Mouse (Mus musculus) kidney, adult 8-10 months (tissue): ENCODE data around the gene Bhlhe41.
A peak's percentile ranks its signal among the peaks of the same experiment; 100 is the strongest.

Experiments
- DNase-seq, 2 experiments: peaks; one replicate each; pipeline ENCODE4 v3.0.0; 2022

Gene Bhlhe41

GRCm38 (mm10) chr6:145865289-145865885 is at the start of gene Bhlhe41:
Gene Bhlhe41 (minus strand): TSS chr6:145865558.
- peak; percentile 64 to 67 for DNase-seq

GRCm38 (mm10) chr6:145912232-145912631 is 46.9 kb upstream of the Bhlhe41 start:
- no peak for DNase-seq

DNA sequence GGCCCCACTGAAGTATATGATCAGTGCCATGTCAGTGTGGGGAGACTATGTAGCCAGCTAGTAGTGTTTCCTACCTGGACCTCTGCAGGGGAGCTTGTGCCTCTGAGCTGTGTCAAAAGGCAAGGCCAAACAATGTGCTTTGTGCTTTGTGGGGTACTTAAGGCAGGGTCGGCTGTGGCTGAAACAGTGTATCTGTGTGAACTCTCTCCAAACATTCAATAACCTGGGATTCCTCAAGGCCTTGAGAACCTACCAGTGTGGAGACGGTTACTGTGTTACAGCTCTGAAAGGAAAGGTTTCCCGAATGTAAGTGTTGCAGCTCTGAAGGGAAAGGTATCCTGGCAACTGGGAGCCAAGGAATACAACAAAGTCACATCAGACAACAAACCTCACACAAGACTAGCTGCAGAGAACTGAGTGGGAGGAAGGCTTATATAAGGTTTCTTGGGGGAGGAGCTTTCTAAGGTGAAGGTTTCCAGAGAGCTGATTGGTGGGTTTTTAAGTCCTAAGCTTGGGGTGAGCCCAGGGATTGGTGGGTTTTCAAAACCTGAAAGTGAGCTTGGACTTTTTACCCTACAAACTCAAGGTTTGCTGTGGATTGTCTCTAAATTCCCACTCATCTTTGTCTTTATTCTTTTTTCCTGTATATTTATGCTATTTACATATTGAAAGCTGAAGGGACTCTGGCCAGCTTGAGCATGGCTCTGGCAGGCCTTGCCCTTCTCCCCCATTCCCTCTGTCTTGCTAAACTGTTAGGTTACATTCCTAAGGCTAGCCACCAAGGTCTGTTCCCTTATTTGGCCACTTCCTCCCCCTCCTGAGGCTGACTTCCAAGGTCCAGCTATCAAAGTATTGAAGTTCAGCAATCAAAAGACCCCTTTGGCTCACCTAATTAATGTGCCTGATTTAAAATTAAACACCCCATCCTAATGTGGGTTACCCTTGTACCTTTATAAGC is 45.4 kb upstream of the Bhlhe41 start:
- no peak for DNase-seq

- no peak for DNase-seq
Measured at GRCm38 (mm10) chr6:145909943-145910342, 44.6 kb upstream of the Bhlhe41 start.

DNA sequence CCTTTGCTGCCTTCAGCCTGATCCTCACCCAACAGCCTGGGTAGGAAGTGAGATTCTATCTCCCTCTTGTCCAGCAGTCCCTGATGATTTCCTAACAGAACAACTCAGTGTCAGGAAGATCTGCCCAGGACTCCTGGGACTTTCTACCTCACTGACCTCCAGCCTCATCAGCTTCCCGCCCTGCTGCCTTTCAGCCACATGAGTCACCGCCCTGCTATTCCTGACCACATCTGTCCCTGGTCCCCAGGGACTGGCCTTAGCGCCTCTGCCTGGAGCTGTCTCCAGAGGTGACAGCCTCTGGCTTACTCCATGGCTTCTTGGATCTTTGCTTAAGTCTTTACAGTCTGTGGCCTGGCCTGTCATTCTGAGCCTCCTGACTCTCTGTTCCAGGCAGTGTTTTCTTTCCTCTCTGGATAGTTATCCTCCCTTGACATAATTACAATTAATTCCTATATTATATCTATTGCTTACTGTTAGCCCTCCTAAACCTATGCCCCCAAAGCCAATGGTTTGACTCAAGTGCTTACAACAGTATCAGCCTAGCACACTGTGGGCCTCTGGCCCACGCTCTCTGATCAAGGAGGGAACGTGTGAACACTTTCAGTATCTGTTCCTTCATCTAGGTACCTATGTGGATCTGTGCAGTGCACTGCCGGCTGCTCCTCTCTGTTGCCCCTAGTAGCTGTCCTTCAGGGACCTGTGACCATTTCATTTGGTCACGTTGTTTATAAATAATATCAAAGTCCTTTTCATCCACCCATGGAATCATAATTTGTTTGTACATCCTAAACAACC is 40.9 kb upstream of the Bhlhe41 start:
- peak; percentile 19 to 24 for DNase-seq

DNA sequence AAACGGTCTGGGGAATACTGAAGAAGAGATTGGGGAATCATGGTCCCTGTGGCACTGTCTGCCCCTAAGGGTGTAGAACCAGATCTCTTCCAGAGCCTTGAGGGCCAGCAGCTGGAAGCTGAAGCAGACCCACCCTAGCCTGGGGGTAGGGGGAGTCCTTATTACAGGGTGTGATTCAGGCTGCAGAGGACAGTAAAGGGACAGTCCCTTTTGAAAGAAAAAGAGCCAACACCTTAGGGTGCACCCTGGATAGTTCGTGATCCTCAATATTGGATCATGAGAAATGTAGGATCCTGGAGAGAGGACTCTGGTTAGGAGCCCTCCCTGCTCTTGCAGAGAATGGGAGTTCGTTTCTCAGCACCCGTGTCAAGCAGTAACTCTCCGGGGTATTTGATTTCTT is 39.3 kb upstream of the Bhlhe41 start:
- no peak for DNase-seq

DNA sequence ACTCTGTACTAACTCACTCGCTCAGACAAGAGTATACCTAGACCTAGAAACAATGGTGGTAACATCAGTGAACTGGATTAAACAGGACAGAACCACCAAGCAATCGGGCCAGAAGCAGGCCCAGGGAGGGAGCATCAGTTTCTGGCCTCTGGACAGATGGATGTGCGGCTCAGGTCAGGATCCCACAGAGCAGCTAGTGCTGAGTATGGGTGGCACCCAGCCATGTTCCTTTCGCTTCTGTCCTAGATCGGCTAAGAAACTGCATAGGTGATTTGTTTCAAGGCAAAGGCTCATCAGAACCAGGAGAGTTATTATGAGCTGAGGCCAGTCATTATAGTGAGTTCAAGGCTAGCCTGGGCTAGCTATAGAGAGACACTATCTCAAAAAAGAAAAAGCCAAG is 38.8 kb upstream of the Bhlhe41 start:
- no peak for DNase-seq

- no peak for DNase-seq
Measured at GRCm38 (mm10) chr6:145894669-145895342, 29.4 kb upstream of the Bhlhe41 start.

GRCm38 (mm10) chr6:145893366-145894021 is 28.1 kb upstream of the Bhlhe41 start:
- DNase-seq: no peak

- no peak for DNase-seq
Measured at GRCm38 (mm10) chr6:145892381-145893265, 27.3 kb upstream of the Bhlhe41 start.

DNA sequence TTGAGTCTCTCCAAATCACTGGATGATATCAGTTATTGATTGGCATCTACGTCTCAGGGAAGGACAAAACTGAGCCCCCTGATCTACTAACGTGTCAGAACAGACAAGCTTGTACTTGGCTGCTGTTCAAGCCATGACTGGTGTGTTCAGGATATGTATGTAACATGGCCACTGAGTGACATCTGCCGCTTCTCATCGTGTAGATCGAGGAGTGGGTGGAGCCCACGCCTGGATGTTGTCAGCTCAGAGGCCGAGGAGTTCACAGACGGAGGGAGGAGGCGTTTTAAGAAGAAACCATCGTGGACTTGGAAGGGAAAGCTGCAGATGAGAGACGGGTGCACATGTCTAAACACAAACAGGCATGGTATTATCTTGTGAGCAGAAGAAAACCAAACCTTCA is 26.6 kb upstream of the Bhlhe41 start:
- DNase-seq: no peak

- DNase-seq: no peak
Measured at GRCm38 (mm10) chr6:145887719-145888118, 22.4 kb upstream of the Bhlhe41 start.

- no peak for DNase-seq
Measured at GRCm38 (mm10) chr6:145886277-145886676, 20.9 kb upstream of the Bhlhe41 start.

DNA sequence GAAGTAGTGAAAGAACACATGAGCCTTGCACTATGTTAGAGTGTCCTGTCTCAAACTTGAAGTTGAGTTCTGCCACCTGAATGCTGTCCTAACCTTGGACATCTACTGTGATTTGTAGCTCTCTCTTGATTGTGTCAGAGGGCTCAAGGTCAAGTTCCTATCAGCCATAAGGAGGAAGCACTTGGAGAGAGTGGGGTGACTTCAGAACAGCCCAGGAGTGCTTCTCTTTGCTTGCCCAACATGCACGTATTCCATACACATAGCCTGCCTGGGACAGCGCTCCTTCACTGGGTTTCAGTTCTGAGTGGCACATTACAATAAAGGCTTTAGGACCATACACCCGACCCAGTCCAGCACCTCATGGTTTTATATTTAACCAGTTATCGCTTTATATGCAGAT is 19.7 kb upstream of the Bhlhe41 start:
- DNase-seq: no peak

- DNase-seq: no peak
Measured at GRCm38 (mm10) chr6:145883668-145884067, 18.3 kb upstream of the Bhlhe41 start.

- no peak for DNase-seq
Measured at GRCm38 (mm10) chr6:145883010-145883409, 17.7 kb upstream of the Bhlhe41 start.

DNA sequence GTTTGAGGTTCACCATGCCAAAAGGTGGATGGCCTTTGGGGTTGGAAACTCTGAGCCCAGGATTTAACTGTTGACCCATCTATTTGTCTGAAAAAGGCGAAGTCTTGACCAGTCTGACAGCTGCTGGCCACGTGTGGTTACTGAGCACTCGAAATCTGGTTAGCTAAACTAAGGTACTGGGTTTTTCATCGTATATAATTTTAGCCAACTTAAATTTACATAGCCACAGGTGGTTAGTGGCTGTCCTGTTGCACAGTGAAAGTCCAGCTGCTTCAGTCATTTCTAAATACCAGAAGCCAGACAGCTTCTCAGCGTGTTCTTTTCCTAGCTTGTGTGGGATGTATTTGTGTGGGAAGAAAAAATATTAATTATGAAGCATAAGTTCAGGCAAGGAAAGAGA is 15.3 kb upstream of the Bhlhe41 start:
- DNase-seq: no peak

DNA sequence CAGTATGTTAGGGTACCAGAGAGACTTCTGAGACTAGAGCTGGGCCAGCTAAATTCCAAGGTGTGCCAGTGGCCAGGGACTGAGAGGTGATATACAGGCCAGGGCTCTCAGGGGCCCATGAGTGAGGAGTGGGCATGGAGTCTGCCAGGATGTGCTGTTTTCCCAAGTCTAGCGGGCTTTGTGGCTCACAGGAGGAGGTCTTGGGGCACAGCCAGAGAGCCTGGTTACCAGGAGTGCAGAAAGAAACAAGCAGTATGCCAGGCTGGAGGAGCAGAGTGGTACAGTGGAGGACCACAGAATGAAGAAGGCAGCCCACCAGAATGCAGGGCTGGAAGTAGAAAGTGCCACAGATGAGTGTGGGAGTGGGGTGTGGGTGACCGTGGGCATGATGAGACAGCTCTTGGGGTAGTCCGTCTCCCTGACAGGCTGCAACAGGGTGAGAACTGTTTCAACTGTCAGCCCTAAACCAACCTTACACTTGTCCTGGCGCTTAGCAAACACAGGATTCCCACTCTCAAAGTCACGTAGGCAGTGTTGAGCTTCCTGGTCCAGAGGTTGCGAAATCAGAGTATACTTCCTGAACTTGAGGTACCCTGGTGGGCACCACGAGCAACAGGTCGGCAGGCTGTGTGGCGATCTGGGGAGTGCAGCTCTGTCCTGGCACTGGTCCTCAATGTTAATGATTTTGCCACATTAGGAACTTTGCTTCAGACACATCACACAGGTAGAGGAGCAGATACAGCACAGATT is 11.8 kb upstream of the Bhlhe41 start:
- no peak for DNase-seq

DNA sequence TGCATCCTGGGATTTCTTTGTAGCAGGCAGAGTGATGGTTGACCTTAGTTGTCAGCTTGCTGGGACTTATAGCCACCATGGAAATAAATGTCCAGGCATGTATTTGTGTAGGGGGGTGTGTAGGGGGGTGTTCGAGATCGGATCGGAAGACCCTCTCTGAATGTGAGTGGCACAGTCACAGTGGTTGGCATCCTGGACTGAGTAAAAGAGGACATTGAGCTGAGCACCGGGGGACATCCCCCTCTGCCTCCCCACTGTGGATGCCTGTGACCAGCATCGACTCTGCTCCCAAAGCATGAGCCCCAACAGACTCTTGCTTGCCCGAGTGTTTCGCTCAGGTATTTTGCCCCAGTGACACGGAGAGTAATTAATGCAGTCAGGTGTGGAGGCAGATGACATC is 8.0 kb upstream of the Bhlhe41 start:
- DNase-seq: no peak

- no peak for DNase-seq
Measured at GRCm38 (mm10) chr6:145872010-145872409, 6.7 kb upstream of the Bhlhe41 start.
